Mouse (Mus musculus) WW6 (cell line): Measurements from ENCODE around the gene Rab2b.
"Not testable (repeated sequence)": the region's sequence is repeated elsewhere in the genome, so short reads cannot be mapped to it uniquely, and the experiment has no call there.

Source experiments
- DNase-seq: peaks from one replicate; pipeline ENCODE4 v3.0.0-alpha.2; 2013; ENCODE audit warnings: low read depth, low spot score

Gene Rab2b

GRCm38 (mm10) chr14:52278932-52279746, at the start of gene Rab2b, which contains the start of gene Tox4:
Gene Rab2b, minus strand, starts transcription at chr14:52279545.
Gene Tox4, plus strand, starts transcription at chr14:52279146.
- DNase-seq: peak; percentile 98

GRCm38 (mm10) chr14:52327910-52328812, 48.8 kb upstream of the Rab2b start, which contains the start of gene Sall2:
Gene Sall2, minus strand, starts transcription at chr14:52328762.
- no peak for DNase-seq

- DNase-seq: no peak
These were observed 48.1 kb upstream of the Rab2b start for GRCm38 (mm10) chr14:52327375-52327901.

- DNase-seq: no peak
These were observed 46.5 kb upstream of the Rab2b start for GRCm38 (mm10) chr14:52325890-52326289.

- no peak for DNase-seq
These were observed 40.0 kb upstream of the Rab2b start for GRCm38 (mm10) chr14:52319361-52319760.

GRCm38 (mm10) chr14:52316441-52317225, 37.3 kb upstream of the Rab2b start:
- no peak for DNase-seq

GRCm38 (mm10) chr14:52315792-52316440, 36.6 kb upstream of the Rab2b start:
- no peak for DNase-seq

- DNase-seq: no peak
These were observed 36.0 kb upstream of the Rab2b start for GRCm38 (mm10) chr14:52315283-52315780.

- DNase-seq: no peak
These were observed 35.4 kb upstream of the Rab2b start for GRCm38 (mm10) chr14:52314808-52315150.

- no peak for DNase-seq
These were observed 34.8 kb upstream of the Rab2b start for GRCm38 (mm10) chr14:52313931-52314807.

- no peak for DNase-seq
These were observed 31.6 kb upstream of the Rab2b start for GRCm38 (mm10) chr14:52310906-52311305.

GRCm38 (mm10) chr14:52310343-52310742, 31.0 kb upstream of the Rab2b start:
- not testable (repeated sequence) for DNase-seq

GRCm38 (mm10) chr14:52306100-52306499, 26.8 kb upstream of the Rab2b start:
- DNase-seq: no peak

GRCm38 (mm10) chr14:52304644-52305271, 25.4 kb upstream of the Rab2b start, which contains the start of gene Mettl3:
Gene Mettl3, minus strand, starts transcription at chr14:52305128.
- peak; percentile 86 for DNase-seq

GRCm38 (mm10) chr14:52303517-52303916, 24.2 kb upstream of the Rab2b start:
- DNase-seq: not testable (repeated sequence)

GRCm38 (mm10) chr14:52295558-52296264, 16.4 kb upstream of the Rab2b start:
- DNase-seq: no peak

- no peak for DNase-seq
These were observed 4.8 kb upstream of the Rab2b start for GRCm38 (mm10) chr14:52284191-52284590.

GRCm38 (mm10) chr14:52283629-52284028, 4.3 kb upstream of the Rab2b start:
- no peak for DNase-seq
